ENCODE assay signal across 8 mouse cellular contexts in genomic region chrX:71492634-71493278, GRCm38 (mm10). TPM values are rescaled to one million over a fixed set of nuclear protein-coding genes. Genes with fewer than 3 reads are reported as not detected.
DNase-seq lines count a peak whose midpoint lies in the region; ATAC-seq and TF ChIP-seq lines count a peak whose summit lies in the region.

Gene Cd99l2, minus strand, starts transcription at chrX:71492849.

- peak within 1 kb of the TSS; percentile 67 for H3K4me2 ChIP-seq in embryonic facial prominence, embryonic 14.5 days (ENCODE audit: low read depth, low read length)
- H3K4me2 ChIP-seq in limb, embryonic 14.5 days (replicated peaks; ENCODE audit: low read depth, low read length, severe bottlenecking), result peak within 1 kb of the TSS; percentile 64
- H3K4me2 ChIP-seq in midbrain, postnatal 0 days (ENCODE audit: low read depth, low read length, poor library complexity, severe bottlenecking), result peak within 1 kb of the TSS; percentile 62

- peak; percentile 97 for ATAC-seq in embryonic facial prominence, embryonic 14.5 days (ENCODE audit: low read depth)
- ATAC-seq in limb, embryonic 14.5 days (ENCODE audit: low FRiP score, low read depth), result peak; percentile 98
- ATAC-seq in midbrain, postnatal 0 days (ENCODE audit: low FRiP score), result peak; percentile 95

- DNase-seq in 3T3-L1 (ENCODE audit: low read depth, low spot score), result peak; percentile 88
- DNase-seq in adrenal gland, postnatal 4 days (ENCODE audit: low spot score in 2 of 2), result peak; percentile 63 to 70
- peak; percentile 95 for DNase-seq in embryonic facial prominence, embryonic 14.5 days (ENCODE audit: low spot score)
- DNase-seq in heart, adult 8-10 months (ENCODE audit: low spot score), result peak; percentile 81
- DNase-seq in kidney, adult 9 months, result peak; percentile 91
- DNase-seq in limb, embryonic 14.5 days (ENCODE audit: low spot score), result peak; percentile 89
- DNase-seq in midbrain, postnatal 0 days (ENCODE audit: low spot score), result peak; percentile 90
- DNase-seq in spleen, postnatal 14 days (ENCODE audit: low spot score in 2 of 2), result peak; percentile 71 to 72

- H3K9me3 ChIP-seq in embryonic facial prominence, embryonic 14.5 days (ENCODE audit: control insufficient read depth, low read length), result no peaks in the 10 kb centered on the region
- no peaks in the 10 kb centered on the region for H3K9me3 ChIP-seq in limb, embryonic 14.5 days (ENCODE audit: control insufficient read depth, low read length)
- H3K9me3 ChIP-seq in midbrain, postnatal 0 days (ENCODE audit: low read length), result no peaks in the 10 kb centered on the region

- peak within 1 kb of the TSS; percentile 56 for H3K4me3 ChIP-seq in embryonic facial prominence, embryonic 14.5 days (ENCODE audit: low read depth, low read length)
- H3K4me3 ChIP-seq in limb, embryonic 14.5 days (replicated peaks; ENCODE audit: low read length), result peak within 1 kb of the TSS; percentile 50
- H3K4me3 ChIP-seq in midbrain, postnatal 0 days (ENCODE audit: low read depth, low read length), result peak within 1 kb of the TSS; percentile 47

- peak within 1 kb of the TSS; percentile 68 for H3K9ac ChIP-seq in embryonic facial prominence, embryonic 14.5 days (ENCODE audit: low read depth, low read length)
- H3K9ac ChIP-seq in limb, embryonic 14.5 days (ENCODE audit: low read depth, low read length, severe bottlenecking), result peak within 1 kb of the TSS; percentile 70
- peak within 1 kb of the TSS; percentile 64 for H3K9ac ChIP-seq in midbrain, postnatal 0 days (replicated peaks; ENCODE audit: low read length, poor library complexity, severe bottlenecking)

- H3K4me1 ChIP-seq in embryonic facial prominence, embryonic 14.5 days (ENCODE audit: control insufficient read depth, insufficient read depth, low read length), result 0 out of 2 replicates have a peak, but pooled peaks cover 5% of the 10 kb centered on the region
- H3K4me1 ChIP-seq in limb, embryonic 14.5 days (ENCODE audit: control insufficient read depth, insufficient read depth, low read length), result peaks cover 3% of the 10 kb centered on the region; the same call in 1 of the 2 replicates
- H3K4me1 ChIP-seq in midbrain, postnatal 0 days (ENCODE audit: insufficient read depth, low read length), result no peaks in the 10 kb centered on the region

- H3K36me3 ChIP-seq in embryonic facial prominence, embryonic 14.5 days (ENCODE audit: control insufficient read depth, insufficient read depth, low read length), result no peaks in the 10 kb centered on the region
- H3K36me3 ChIP-seq in limb, embryonic 14.5 days (ENCODE audit: control insufficient read depth, insufficient read depth, low read length), result no peaks in the 10 kb centered on the region
- no peaks in the 10 kb centered on the region for H3K36me3 ChIP-seq in midbrain, postnatal 0 days (ENCODE audit: insufficient read depth, low read length)

- no peak for TF ChIP-seq POLR2A in limb, embryonic 14.5 days (IDR thresholded peaks at IDR 0.05; ENCODE audit: borderline replicate concordance, extremely low read depth, insufficient read depth, insufficient read length)

- no peaks in the 10 kb centered on the region; the same call in 1 of the 2 replicates for H3K27me3 ChIP-seq in embryonic facial prominence, embryonic 14.5 days (replicated peaks; ENCODE audit: control insufficient read depth, insufficient read depth, low read length)
- no peaks in the 10 kb centered on the region for H3K27me3 ChIP-seq in limb, embryonic 14.5 days (ENCODE audit: control insufficient read depth, insufficient read depth, low read length)
- no peaks in the 10 kb centered on the region for H3K27me3 ChIP-seq in midbrain, postnatal 0 days (ENCODE audit: insufficient read depth, low read length)

- WGBS in embryonic facial prominence, embryonic 14.5 days, result 23% methylated on average over 5 of the region's 23 CpGs
- 27% methylated on average over 14 of the region's 23 CpGs for WGBS in limb, embryonic 14.5 days
- WGBS in midbrain, postnatal 0 days, result 17% methylated on average over 19 of the region's 23 CpGs

- H3K27ac ChIP-seq in embryonic facial prominence, embryonic 14.5 days (replicated peaks; ENCODE audit: low read depth, low read length), result peak within 1 kb of the TSS; percentile 89
- H3K27ac ChIP-seq in limb, embryonic 14.5 days (replicated peaks; ENCODE audit: low read depth, low read length), result peak within 1 kb of the TSS; percentile 89
- peak within 1 kb of the TSS; percentile 88 for H3K27ac ChIP-seq in midbrain, postnatal 0 days (ENCODE audit: low read depth, low read length)

- peak; percentile 41; the same call in 1 of the 2 replicates for TF ChIP-seq CTCF in midbrain, postnatal 0 days (IDR thresholded peaks at IDR 0.05)

RNA-seq across cellular contexts. Expression of gene Cd99l2, which starts in this region (rescaled TPM):
- total RNA-seq in adrenal gland, postnatal 4 days (2021), result 10 to 100 TPM; 64.1 to 66.0 TPM
- polyA plus RNA-seq in embryonic facial prominence, embryonic 14.5 days (2014; fragmentation: Nextera tagmentation; extraction: Ambion mirVana), result 27.6 and 31.2 TPM in 2 replicates
- 10 to 100 TPM; 63.9 to 73.7 (median 70.0) TPM for total RNA-seq in heart, adult 8-10 months (2022)
- polyA plus RNA-seq in limb, embryonic 14.5 days (2012; rRNA removed), result 27.5 and 30.6 TPM in 2 replicates
- polyA plus RNA-seq in limb, embryonic 14.5 days (2014; fragmentation: Nextera tagmentation; extraction: Ambion mirVana), result 28.2 and 28.8 TPM in 2 replicates
- total RNA-seq in midbrain, postnatal 0 days (2014; rRNA removed), result 85.6 and 105 TPM in 2 replicates
- polyA plus RNA-seq in midbrain, postnatal 0 days (2015; fragmentation: Nextera tagmentation; extraction: Ambion mirVana), result 74.3 and 74.8 TPM in 2 replicates

Comparison
In these comparisons a context has a peak if more than half of its experiments do, and no peak if none do; other contexts are left out.
1. Peak in every context shown above with its lines: DNase-seq, ATAC-seq, H3K4me3 ChIP-seq and H3K27ac ChIP-seq.